Mouse (Mus musculus) midbrain, embryonic 13.5 days (tissue): ENCODE data around the gene Kdm3a. TPM values are rescaled to one million over a fixed set of nuclear protein-coding genes. Genes with fewer than 3 reads are reported as not detected.

Experiments used
- ATAC-seq: fragments of 200-750 bp; cut with Nextera tagmentation; 2 replicates; pipeline ENCODE4 v1.8.0; 2017; ENCODE audit warnings: mild to moderate bottlenecking, moderate TSS enrichment, moderate library complexity
- H3K27ac ChIP-seq: fragments of 300-500 bp; sonication (generic); 2 replicates; pipeline ENCODE4 v1.5.1; 2015; ENCODE audit warnings: inconsistent platforms, mild to moderate bottlenecking, moderate library complexity
- H3K27me3 ChIP-seq: fragments of 300-500 bp; sonication (generic); 2 replicates; pipeline ENCODE4 v1.6.1; 2015; ENCODE audit warnings: mild to moderate bottlenecking, inconsistent platforms
- H3K36me3 ChIP-seq: fragments of 300-500 bp; sonication (generic); 2 replicates; pipeline ENCODE4 v1.6.1; 2015; ENCODE audit warnings: mild to moderate bottlenecking, inconsistent platforms
- H3K4me1 ChIP-seq: fragments of 300-500 bp; sonication (generic); replicated peaks from 2 replicates; pipeline ENCODE4 v1.6.1; 2015; ENCODE audit warnings: inconsistent platforms
- H3K4me2 ChIP-seq: fragments of 300-500 bp; sonication (generic); replicated peaks from 2 replicates; pipeline ENCODE4 v1.6.1; 2015; ENCODE audit warnings: moderate library complexity, mild to moderate bottlenecking, inconsistent platforms
- H3K4me3 ChIP-seq: fragments of 300-500 bp; sonication (generic); replicated peaks from 2 replicates; pipeline ENCODE4 v1.5.1; 2015; ENCODE audit warnings: mild to moderate bottlenecking, inconsistent platforms
- H3K9ac ChIP-seq: fragments of 300-500 bp; sonication (generic); replicated peaks from 2 replicates; pipeline ENCODE4 v1.6.1; 2015; ENCODE audit warnings: mild to moderate bottlenecking, inconsistent platforms
- H3K9me3 ChIP-seq: fragments of 300-500 bp; sonication (generic); 2 replicates; pipeline ENCODE4 v1.6.1; 2016; ENCODE audit warnings: mild to moderate bottlenecking, inconsistent platforms
- WGBS: fragments of 180-500 bp; shearing (Covaris S2); methylation state at CpG from one replicate; pipeline ENCODE4 v1.1.7; 2015; 5-methylcytosine and 5-hydroxymethylcytosine counted together
- polyA plus RNA-seq: library from polyadenylated mRNA; unstranded; fragments of >200 nt; fragmentation: Nextera tagmentation; extraction: Ambion mirVana; gene quantifications from 2 replicates; pipeline ENCODE4 v1.2.1, GENCODE M21; 2015

The Kdm3a gene
- polyA plus RNA-seq, 1 experiment from 2014 or later: 71.9 TPM

DNA sequence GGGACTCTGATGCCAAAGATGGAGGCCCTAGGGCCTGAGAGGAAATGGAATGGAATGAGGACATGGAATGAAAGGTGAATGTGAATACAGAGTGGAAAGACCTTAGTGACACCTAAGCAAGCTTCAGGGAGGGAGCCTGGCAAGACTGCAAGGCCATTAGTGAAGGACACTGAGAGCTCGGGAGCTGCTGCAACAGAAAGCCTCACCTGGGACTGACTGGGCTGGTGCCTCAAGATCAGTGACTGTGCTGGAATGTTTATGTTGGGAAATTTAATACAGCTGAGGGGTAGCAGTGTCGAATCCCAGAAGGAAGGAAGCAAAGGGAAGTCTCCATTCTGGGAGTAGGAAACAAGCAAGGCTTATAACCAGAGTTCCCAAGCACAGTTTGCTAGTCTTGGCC, 63.8 kb downstream of the Kdm3a start:
- H3K27me3 ChIP-seq: no peaks in the 10 kb centered on the region
- no peak overlapping the region for H3K27ac ChIP-seq
- no peak overlapping the region for H3K4me2 ChIP-seq
- H3K9me3 ChIP-seq: no peaks in the 10 kb centered on the region
- H3K4me3 ChIP-seq: no peak overlapping the region
- 81% methylated on average over 2 of the region's 2 CpGs for WGBS
- H3K36me3 ChIP-seq: peaks cover 23% of the 10 kb centered on the region
- ATAC-seq: no peak
- H3K4me1 ChIP-seq: no peaks in the 10 kb centered on the region
- no peak overlapping the region for H3K9ac ChIP-seq

GRCm38 (mm10) chr6:71568616-71569015, 64.2 kb downstream of the Kdm3a start:
- Histone ChIP-seq H3K27me3 (no peaks in the 10 kb centered on the region), H3K36me3 (peaks cover 19% of the 10 kb centered on the region), H3K4me1 (no peaks in the 10 kb centered on the region), H3K9ac (no peak overlapping the region), H3K4me2 (no peak overlapping the region), H3K4me3 (no peak overlapping the region), H3K27ac (no peak overlapping the region), H3K9me3 (no peaks in the 10 kb centered on the region)
- ATAC-seq: no peak
- 88% methylated on average over 3 of the region's 3 CpGs for WGBS

DNA sequence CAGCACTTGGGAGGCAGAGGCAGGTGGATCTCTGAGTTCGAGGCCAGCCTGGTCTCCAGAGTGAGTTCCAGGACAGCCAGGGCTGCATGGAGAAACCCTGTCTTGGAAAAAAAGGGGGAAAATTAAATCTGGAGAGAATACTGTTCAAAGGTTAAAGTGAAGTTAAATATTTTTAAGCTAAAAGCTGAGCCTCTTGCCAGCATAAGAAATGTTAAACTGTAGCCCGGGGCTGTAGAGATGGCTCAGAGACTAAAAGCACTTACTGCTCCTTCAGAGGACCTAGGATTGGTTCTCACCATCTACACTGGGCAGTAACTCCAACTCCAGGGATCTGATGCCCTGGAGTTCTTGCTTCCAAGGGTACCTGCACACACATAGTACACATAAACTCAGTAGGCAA, 76.0 kb downstream of the Kdm3a start:
- Histone ChIP-seq H3K4me1 (no peaks in the 10 kb centered on the region), H3K36me3 (peaks cover 19% of the 10 kb centered on the region), H3K27ac (no peak overlapping the region), H3K9ac (no peak overlapping the region), H3K9me3 (no peaks in the 10 kb centered on the region), H3K4me2 (no peak overlapping the region), H3K4me3 (no peak overlapping the region), H3K27me3 (no peaks in the 10 kb centered on the region)
- WGBS: 97% methylated on average over 2 of the region's 2 CpGs
- no peak for ATAC-seq

- H3K36me3 ChIP-seq: peaks cover 10% of the 10 kb centered on the region
- no peak for ATAC-seq
- no peak overlapping the region for H3K4me2 ChIP-seq
- H3K9ac ChIP-seq: no peak overlapping the region
- 92% methylated on average over 2 of the region's 2 CpGs for WGBS
- H3K9me3 ChIP-seq: no peaks in the 10 kb centered on the region
- no peaks in the 10 kb centered on the region for H3K27me3 ChIP-seq
- H3K4me1 ChIP-seq: no peaks in the 10 kb centered on the region
- no peak overlapping the region for H3K27ac ChIP-seq
- H3K4me3 ChIP-seq: no peak overlapping the region
Observed at GRCm38 (mm10) chr6:71555507-71555951, 77.3 kb downstream of the Kdm3a start.

DNA sequence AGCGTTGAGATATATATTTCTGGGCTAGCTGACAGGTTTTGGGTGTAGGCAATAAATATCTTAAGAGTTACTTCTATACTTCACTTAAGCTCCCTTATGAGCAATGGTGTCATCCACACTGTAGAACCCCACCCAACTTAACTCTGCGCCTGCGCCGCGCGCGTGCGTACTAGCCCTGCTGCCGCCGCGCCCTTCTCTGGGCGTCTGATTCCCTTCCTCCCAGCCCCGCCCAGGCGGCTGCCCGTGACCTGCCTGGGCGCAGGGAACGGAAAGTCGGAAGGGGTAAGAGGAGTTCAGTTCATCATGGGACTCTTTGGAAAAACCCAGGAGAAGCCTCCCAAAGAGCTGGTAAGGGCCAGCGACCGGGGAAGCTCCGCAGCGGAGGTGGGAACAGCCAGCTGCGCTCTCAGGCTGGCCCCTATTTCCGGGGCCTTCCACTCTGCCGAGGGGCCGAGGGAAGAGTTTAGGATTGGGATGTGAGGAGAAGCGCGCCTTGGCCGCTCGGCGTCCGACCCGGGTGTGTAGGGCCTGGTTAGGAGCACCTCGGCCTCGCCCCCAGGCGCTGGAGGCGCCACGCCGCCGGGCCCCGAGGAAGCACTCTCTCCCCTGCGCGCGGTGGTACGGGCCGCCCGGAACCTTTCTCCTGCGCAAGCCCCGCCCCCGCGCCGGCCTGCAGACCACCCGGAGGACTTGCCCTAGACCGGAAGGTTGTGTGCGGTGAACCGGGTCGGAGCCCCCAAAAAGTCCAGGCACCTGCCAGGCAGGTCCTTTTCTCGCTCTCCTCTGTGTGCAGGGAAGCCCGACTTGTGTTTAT, 88.9 kb downstream of the Kdm3a start, which contains the start of gene Chmp3:
Chmp3 (plus strand) TSS at position 112 of the 814 bp plus-strand sequence.
- H3K4me3 ChIP-seq: peak within 1 kb of the TSS; percentile 67
- H3K36me3 ChIP-seq: no peaks in the 10 kb centered on the region
- H3K27ac ChIP-seq: peak within 1 kb of the TSS; percentile 98
- 0 out of 2 replicates have a peak, but pooled peaks cover 5% of the 10 kb centered on the region for H3K27me3 ChIP-seq
- WGBS: under 1% methylated on average over 59 of the region's 59 CpGs
- ATAC-seq: peak; percentile 99
- H3K4me1 ChIP-seq: peaks cover 12% of the 10 kb centered on the region
- H3K9me3 ChIP-seq: no peaks in the 10 kb centered on the region
- H3K9ac ChIP-seq: peak within 1 kb of the TSS; percentile 92
- peak within 1 kb of the TSS; percentile 68 for H3K4me2 ChIP-seq

Other genes with a start within 250 kb of the Kdm3a start
- 7.0 and 8.0 TPM in 2 replicates for gene Rmnd5a, start 192.4 kb downstream of the Kdm3a start, polyA plus RNA-seq
- 18.6 and 22.3 TPM in 2 replicates for gene Rnf103, start 139.1 kb downstream of the Kdm3a start, polyA plus RNA-seq
- gene Chmp3, start 89.2 kb downstream of the Kdm3a start, polyA plus RNA-seq: 49.5 and 52.9 TPM in 2 replicates
- 197 and 202 TPM in 2 replicates for gene Reep1, start 74.6 kb upstream of the Kdm3a start, polyA plus RNA-seq
- gene Mrpl35, start 194.0 kb upstream of the Kdm3a start, polyA plus RNA-seq: 42.3 and 47.5 TPM in 2 replicates
- gene Immt, start 198.3 kb upstream of the Kdm3a start, polyA plus RNA-seq: 161 and 163 TPM in 2 replicates